Mouse (Mus musculus) CD4-positive, CD25-positive, alpha-beta regulatory T cell, adult 2 months (primary cell): ENCODE measurements around the gene Pgm5.
"Not testable (repeated sequence)": the region's sequence is repeated elsewhere in the genome, so short reads cannot be mapped to it uniquely, and the experiment has no call there.

Experiments used
- DNase-seq: peaks from one replicate; pipeline ENCODE4 v3.0.0-alpha.2; 2012; ENCODE audit warnings: low read depth, low spot score

The Pgm5 gene

GRCm38 (mm10) chr19:24861612-24862451 is at the start of gene Pgm5:
Pgm5 (minus strand) TSS chr19:24861855.
- DNase-seq: no peak

GRCm38 (mm10) chr19:24908385-24909155 is 46.9 kb upstream of the Pgm5 start:
- no peak for DNase-seq

- no peak for DNase-seq
Measured at GRCm38 (mm10) chr19:24907655-24908054, 46.0 kb upstream of the Pgm5 start.

GRCm38 (mm10) chr19:24902821-24903220 is 41.2 kb upstream of the Pgm5 start:
- no peak for DNase-seq

- DNase-seq: no peak
Measured at GRCm38 (mm10) chr19:24902256-24902655, 40.6 kb upstream of the Pgm5 start.

GRCm38 (mm10) chr19:24901666-24902065 is 40.0 kb upstream of the Pgm5 start:
- DNase-seq: no peak

GRCm38 (mm10) chr19:24900581-24901220 is 39.0 kb upstream of the Pgm5 start, which contains the start of gene Foxd4:
Foxd4 (minus strand) TSS chr19:24901197.
- no peak for DNase-seq

GRCm38 (mm10) chr19:24899578-24900544 is 38.2 kb upstream of the Pgm5 start:
- peak; percentile 13 for DNase-seq

- DNase-seq: no peak
Measured at GRCm38 (mm10) chr19:24898737-24899577, 37.3 kb upstream of the Pgm5 start.

- no peak for DNase-seq
Measured at GRCm38 (mm10) chr19:24897896-24898736, 36.5 kb upstream of the Pgm5 start.

- no peak for DNase-seq
Measured at GRCm38 (mm10) chr19:24897006-24897895, 35.6 kb upstream of the Pgm5 start.

- no peak for DNase-seq
Measured at GRCm38 (mm10) chr19:24896536-24896935, 34.9 kb upstream of the Pgm5 start.

GRCm38 (mm10) chr19:24886888-24887287 is 25.2 kb upstream of the Pgm5 start:
- DNase-seq: no peak

- DNase-seq: peak; percentile 64
Measured at GRCm38 (mm10) chr19:24885504-24885903, 23.8 kb upstream of the Pgm5 start.

GRCm38 (mm10) chr19:24881237-24881636 is 19.6 kb upstream of the Pgm5 start:
- DNase-seq: no peak

GRCm38 (mm10) chr19:24875129-24875870 is 13.6 kb upstream of the Pgm5 start, which contains the start of gene Gm10053:
Gm10053 (plus strand) TSS chr19:24875686.
- not testable (repeated sequence) for DNase-seq

- no peak for DNase-seq
Measured at GRCm38 (mm10) chr19:24873873-24874272, 12.2 kb upstream of the Pgm5 start.
